In genomic region chr14:21515505-21515904, GRCm38 (mm10) we compare ENCODE assay signal across 18 mouse cellular contexts. TPM values are rescaled to one million over a fixed set of nuclear protein-coding genes. Genes with fewer than 3 reads are reported as not detected.
A peak's percentile ranks its signal among the peaks of the same experiment; 100 is the strongest.
DNase-seq lines count a peak whose midpoint lies in the region; TF ChIP-seq lines count a peak whose summit lies in the region.
"Had no signal": no experiment of that assay in that cellular context is flagged by ENCODE, and none has a peak within 500 bp of the region (broad histone marks: within the 10 kb centered on the region; RNA-seq: fewer than 3 reads in every experiment).

No protein-coding gene starts in this region.

- no peaks in the 10 kb centered on the region for H3K4me1 ChIP-seq in midbrain, embryonic 10.5 days

- WGBS in midbrain, embryonic 10.5 days: 96% methylated on average over 5 of the region's 5 CpGs

- peaks cover 27% of the 10 kb centered on the region for H3K79me2 ChIP-seq in myocyte (ENCODE audit: control insufficient read depth, insufficient read depth)

- H3K27ac ChIP-seq in midbrain, embryonic 10.5 days (replicated peaks): no peak overlapping the region
- H3K27ac ChIP-seq: embryonic facial prominence, embryonic 10.5 days; forebrain, embryonic 13.5 days; heart, adult 2 months; heart, embryonic 15.5 days; hindbrain, embryonic 13.5 days; hindbrain, postnatal 0 days had no signal

- peaks cover 13% of the 10 kb centered on the region for H3K36me3 ChIP-seq in myocyte (ENCODE audit: control insufficient read depth, insufficient read depth)
- H3K36me3 ChIP-seq in midbrain, embryonic 10.5 days: peaks cover 42% of the 10 kb centered on the region

- H3K4me2 ChIP-seq in myocyte (ENCODE audit: low read depth): no peak overlapping the region
- H3K4me2 ChIP-seq: forebrain, embryonic 13.5 days; heart, embryonic 11.5 days; heart, embryonic 15.5 days; hindbrain, embryonic 13.5 days had no signal

- no peak overlapping the region for H3ac ChIP-seq in myocyte (ENCODE audit: control insufficient read depth, insufficient read length)

- peak; percentile 44 for DNase-seq in cerebellum, adult 11-12 months
- DNase-seq in cerebellum, postnatal 14 days: no peak
- DNase-seq in layer of hippocampus, adult 11-12 months (ENCODE audit: low spot score): peak; percentile 49
- DNase-seq in layer of hippocampus, adult 8-10 months (ENCODE audit: low spot score in 2 of 2): no peak
- DNase-seq in retina, postnatal 1 day: peak; percentile 10
- no peak for DNase-seq in retina, embryonic 14.5 days (ENCODE audit: low spot score)
- DNase-seq in midbrain, embryonic 10.5 days (ENCODE audit: low spot score): no peak
- DNase-seq: adrenal gland, postnatal 10 days; forebrain, postnatal 0 days; gastrocnemius, postnatal 10 days had no signal

- TF ChIP-seq POLR2A in myocyte (IDR thresholded peaks at IDR 0.05; ENCODE audit: insufficient read length, low read depth): no peak

- H3K9me3 ChIP-seq in midbrain, embryonic 10.5 days (replicated peaks): no peaks in the 10 kb centered on the region
- H3K9me3 ChIP-seq: embryonic facial prominence, embryonic 10.5 days; forebrain, embryonic 13.5 days; heart, embryonic 15.5 days; hindbrain, embryonic 13.5 days had no signal

- no peaks in the 10 kb centered on the region for H3K27me3 ChIP-seq in myocyte (ENCODE audit: control insufficient read depth, insufficient read depth, insufficient read length)
- H3K27me3 ChIP-seq in midbrain, embryonic 10.5 days (ENCODE audit: low read depth, poor library complexity, severe bottlenecking): no peaks in the 10 kb centered on the region
- H3K27me3 ChIP-seq: forebrain, embryonic 13.5 days; heart, embryonic 15.5 days; hindbrain, embryonic 13.5 days had no signal

- no peak overlapping the region for H3K4me3 ChIP-seq in myocyte
- no peak overlapping the region for H3K4me3 ChIP-seq in midbrain, embryonic 10.5 days
- H3K4me3 ChIP-seq: embryonic facial prominence, embryonic 10.5 days; forebrain, embryonic 13.5 days; heart, adult 2 months; heart, embryonic 15.5 days; hindbrain, embryonic 13.5 days had no signal

TF ChIP-seq in myocyte, 11 proteins besides CTCF, POLR2A, EP300 and RAD21:
- TF ChIP-seq MYOD1 (IDR thresholded peaks at IDR 0.05; ENCODE audit: control insufficient read depth in 1 of 3, insufficient read length in 2 of 3, low read depth in 2 of 3) (peak in 2 of 3 experiments; percentile 40 to 72), MYOG (IDR thresholded peaks at IDR 0.05; ENCODE audit: control insufficient read depth in 1 of 3, insufficient read depth in 1 of 3, insufficient read length in 2 of 3, low read depth in 2 of 3) (no peak), REST (IDR thresholded peaks at IDR 0.05; ENCODE audit: insufficient read depth, insufficient read length) (no peak), POLR2AphosphoS2 (IDR thresholded peaks at IDR 0.05; ENCODE audit: insufficient read length, low read depth) (no peak)

RNA-seq across cellular contexts. Expression of gene Kat6b, which starts 34.3 kb away (rescaled TPM):
- total RNA-seq in layer of hippocampus, adult 8-10 months (2022): 100 to 1,000 TPM; 102 to 111 (median 107) TPM
- 3.9 TPM for polyA plus RNA-seq in myocyte (2012; fragmentation: generic; extraction: Trizol)
- 10.4 and 15.8 TPM in 2 replicates for polyA plus RNA-seq in midbrain, embryonic 10.5 days (2016; fragmentation: Nextera tagmentation; extraction: Ambion mirVana)

Comparison
In these comparisons a context has a peak if more than half of its experiments do, and no peak if none do; other contexts are left out.
1. DNase-seq: peak in cerebellum, adult 11-12 months (single experiment), layer of hippocampus, adult 11-12 months (single experiment) and retina, postnatal 1 day (single experiment); none in cerebellum, postnatal 14 days (0 of 2), layer of hippocampus, adult 8-10 months (0 of 2), retina, embryonic 14.5 days (single experiment) and midbrain, embryonic 10.5 days (single experiment).